Mouse (Mus musculus) stomach, embryonic 16.5 days (tissue): ENCODE results near the gene Cux1. TPM values are rescaled to one million over a fixed set of nuclear protein-coding genes. Genes with fewer than 3 reads are reported as not detected.

Experiments used
- ATAC-seq: fragments of 200-750 bp; cut with Nextera tagmentation; 2 replicates; pipeline ENCODE4 v1.8.0; 2017; ENCODE audit warnings: moderate number of reproducible peaks, moderate TSS enrichment; ENCODE audit not compliant: insufficient read depth, low FRiP score
- H3K27ac ChIP-seq: fragments of 300-500 bp; sonication (generic); 2 replicates; pipeline ENCODE4 v1.5.1; 2014; ENCODE audit warnings: low read length
- H3K27me3 ChIP-seq: fragments of 300-500 bp; sonication (generic); 2 replicates; pipeline ENCODE4 v1.6.1; 2014; ENCODE audit warnings: low read length, control low read depth, mixed read lengths; ENCODE audit not compliant: control insufficient read depth, insufficient read depth
- H3K36me3 ChIP-seq: fragments of 300-500 bp; sonication (generic); 2 replicates; pipeline ENCODE4 v1.6.1; 2014; ENCODE audit warnings: low read length; ENCODE audit not compliant: control insufficient read depth, insufficient read depth
- H3K4me1 ChIP-seq: fragments of 300-500 bp; sonication (generic); 2 replicates; pipeline ENCODE4 v1.6.1; 2014; ENCODE audit warnings: low read length, control low read depth, mixed read lengths; ENCODE audit not compliant: control insufficient read depth, insufficient read depth
- H3K4me2 ChIP-seq: fragments of 300-500 bp; sonication (generic); 2 replicates; pipeline ENCODE4 v1.6.1; 2014; ENCODE audit warnings: low read depth, low read length, mixed read lengths
- H3K4me3 ChIP-seq: fragments of 300-500 bp; sonication (generic); replicated peaks from 2 replicates; pipeline ENCODE4 v1.5.1; 2014; ENCODE audit warnings: mild to moderate bottlenecking, low read length
- H3K9ac ChIP-seq: fragments of 300-500 bp; sonication (generic); 2 replicates; pipeline ENCODE4 v1.6.1; 2014; ENCODE audit warnings: low read length
- H3K9me3 ChIP-seq: fragments of 300-500 bp; sonication (generic); replicated peaks from 2 replicates; pipeline ENCODE4 v1.6.1; 2016; ENCODE audit warnings: low read length, control low read depth; ENCODE audit not compliant: control insufficient read depth
- WGBS: fragments of 180-500 bp; shearing (Covaris S2); extraction: QIAGEN DNeasy Blood & Tissue Kit; methylation state at CpG from one replicate; pipeline ENCODE4 v1.1.7; 2014; 5-methylcytosine and 5-hydroxymethylcytosine counted together
- polyA plus RNA-seq: library from polyadenylated mRNA; unstranded; fragments of >200 nt; fragmentation: Nextera tagmentation; extraction: Ambion mirVana; gene quantifications from 2 replicates; pipeline ENCODE4 v1.2.1, GENCODE M21; 2015

Cux1 gene
- polyA plus RNA-seq, 1 experiment from 2014 or later = 77.7 TPM

- peak; percentile 57; the same call in 1 of the 2 replicates for ATAC-seq
- H3K4me1 ChIP-seq = no peaks in the 10 kb centered on the region
- no peaks in the 10 kb centered on the region for H3K9me3 ChIP-seq
- no peaks in the 10 kb centered on the region for H3K36me3 ChIP-seq
- no peak overlapping the region for H3K27ac ChIP-seq
- H3K4me2 ChIP-seq = no peak overlapping the region
- H3K27me3 ChIP-seq = no peaks in the 10 kb centered on the region
- no peak overlapping the region for H3K4me3 ChIP-seq
- H3K9ac ChIP-seq = no peak overlapping the region
- 28% methylated on average over 6 of the region's 6 CpGs for WGBS
These were observed 308.4 kb downstream of the Cux1 start for GRCm38 (mm10) chr5:136258919-136259318.

- Histone ChIP-seq H3K4me3 (no peak overlapping the region), H3K4me1 (no peaks in the 10 kb centered on the region), H3K4me2 (no peak overlapping the region), H3K9me3 (no peaks in the 10 kb centered on the region), H3K27ac (no peak overlapping the region), H3K36me3 (no peaks in the 10 kb centered on the region), H3K27me3 (no peaks in the 10 kb centered on the region), H3K9ac (no peak overlapping the region)
- ATAC-seq = peak; percentile 52; the same call in 1 of the 2 replicates
- 18% methylated on average over 17 of the region's 17 CpGs for WGBS
These were observed 314.4 kb downstream of the Cux1 start for GRCm38 (mm10) chr5:136252899-136253298.

- no peaks in the 10 kb centered on the region for H3K27me3 ChIP-seq
- 53% methylated on average over 7 of the region's 7 CpGs for WGBS
- no peaks in the 10 kb centered on the region for H3K36me3 ChIP-seq
- H3K27ac ChIP-seq = no peak overlapping the region
- no peak overlapping the region for H3K4me2 ChIP-seq
- no peaks in the 10 kb centered on the region for H3K9me3 ChIP-seq
- H3K9ac ChIP-seq = no peak overlapping the region
- no peaks in the 10 kb centered on the region for H3K4me1 ChIP-seq
- ATAC-seq = no peak
- H3K4me3 ChIP-seq = no peak overlapping the region
These were observed 316.3 kb downstream of the Cux1 start for GRCm38 (mm10) chr5:136251004-136251403.

GRCm38 (mm10) chr5:136248441-136248840 is 318.8 kb downstream of the Cux1 start:
- H3K27ac ChIP-seq = no peak overlapping the region
- peaks cover 4% of the 10 kb centered on the region; the same call in 1 of the 2 replicates for H3K4me1 ChIP-seq
- WGBS = 70% methylated on average over 6 of the region's 6 CpGs
- no peak overlapping the region for H3K4me3 ChIP-seq
- H3K9me3 ChIP-seq = no peaks in the 10 kb centered on the region
- no peaks in the 10 kb centered on the region for H3K27me3 ChIP-seq
- H3K9ac ChIP-seq = no peak overlapping the region
- H3K36me3 ChIP-seq = no peaks in the 10 kb centered on the region
- no peak overlapping the region for H3K4me2 ChIP-seq
- no peak for ATAC-seq

- Histone ChIP-seq H3K4me2 (peak within 1 kb of the TSS; percentile 96), H3K9me3 (no peaks in the 10 kb centered on the region), H3K36me3 (no peaks in the 10 kb centered on the region), H3K27ac (no peak within 1 kb of the TSS), H3K9ac (peak within 1 kb of the TSS; percentile 76), H3K4me3 (peak within 1 kb of the TSS; percentile 72), H3K4me1 (peaks cover 4% of the 10 kb centered on the region; the same call in 1 of the 2 replicates), H3K27me3 (no peaks in the 10 kb centered on the region; the same call in 1 of the 2 replicates)
- no peak for ATAC-seq
- 81% methylated on average over 2 of the region's 2 CpGs for WGBS
These were observed 320.8 kb downstream of the Cux1 start, which contains the start of gene Sh2b2 for GRCm38 (mm10) chr5:136246452-136246838. Sh2b2 (minus strand) TSS chr5:136246556.

GRCm38 (mm10) chr5:136245541-136246451 is 321.5 kb downstream of the Cux1 start:
- H3K4me2 ChIP-seq = peak overlapping the region; percentile 96
- no peaks in the 10 kb centered on the region for H3K9me3 ChIP-seq
- peak overlapping the region; percentile 72 for H3K4me3 ChIP-seq
- no peak overlapping the region for H3K27ac ChIP-seq
- H3K36me3 ChIP-seq = no peaks in the 10 kb centered on the region
- H3K4me1 ChIP-seq = peaks cover 4% of the 10 kb centered on the region; the same call in 1 of the 2 replicates
- H3K27me3 ChIP-seq = no peaks in the 10 kb centered on the region; the same call in 1 of the 2 replicates
- H3K9ac ChIP-seq = peak overlapping the region; percentile 76
- WGBS = 18% methylated on average over 15 of the region's 15 CpGs
- no peak for ATAC-seq

GRCm38 (mm10) chr5:136244762-136245540 is 322.3 kb downstream of the Cux1 start:
- no peaks in the 10 kb centered on the region; the same call in 1 of the 2 replicates for H3K27me3 ChIP-seq
- peak overlapping the region; percentile 76 for H3K9ac ChIP-seq
- H3K4me3 ChIP-seq = peak overlapping the region; percentile 72
- H3K36me3 ChIP-seq = no peaks in the 10 kb centered on the region
- H3K9me3 ChIP-seq = no peaks in the 10 kb centered on the region
- under 1% methylated on average over 54 of the region's 57 CpGs for WGBS
- ATAC-seq = peak; percentile 87
- H3K4me2 ChIP-seq = peak overlapping the region; percentile 96
- peak overlapping the region; percentile 81 for H3K27ac ChIP-seq
- H3K4me1 ChIP-seq = peaks cover 4% of the 10 kb centered on the region; the same call in 1 of the 2 replicates

- no peak overlapping the region for H3K27ac ChIP-seq
- WGBS = under 1% methylated on average over 67 of the region's 67 CpGs
These were observed 323.2 kb downstream of the Cux1 start for GRCm38 (mm10) chr5:136243851-136244761.

More at GRCm38 (mm10) chr5:136243851-136244761, 323.2 kb downstream of the Cux1 start:
- Histone ChIP-seq H3K36me3 (no peaks in the 10 kb centered on the region), H3K9ac (peak overlapping the region; percentile 76), H3K9me3 (no peaks in the 10 kb centered on the region), H3K27me3 (no peaks in the 10 kb centered on the region; the same call in 1 of the 2 replicates), H3K4me3 (peak overlapping the region; percentile 72), H3K4me2 (peak overlapping the region; percentile 96), H3K4me1 (peaks cover 4% of the 10 kb centered on the region; the same call in 1 of the 2 replicates)
- no peak for ATAC-seq
